In genomic region chr9:52170671-52171070, GRCm38 (mm10) we compare ENCODE assay signal across 30 mouse cellular contexts.
"Had no signal": no experiment of that assay in that cellular context is flagged by ENCODE, and none has a peak within 500 bp of the region (broad histone marks: within the 10 kb centered on the region; RNA-seq: fewer than 3 reads in every experiment).

No protein-coding gene starts in this region.

- DNase-seq: liver; liver, embryonic 13.5 days; liver, postnatal 0 days; lung, adult 18-20 months; lung, adult 2 months; lung, embryonic 14.5 days; lung, postnatal 10 days; lung, postnatal 14 days; lung, postnatal 36 days; lung, postnatal 4 days; midbrain, embryonic 14.5 days had no signal

- H3K4me2 ChIP-seq: limb, embryonic 12.5 days; limb, embryonic 13.5 days; limb, embryonic 15.5 days; liver, embryonic 11.5 days; liver, embryonic 12.5 days; liver, embryonic 13.5 days; liver, embryonic 15.5 days; lung, embryonic 14.5 days; lung, embryonic 15.5 days; midbrain, embryonic 11.5 days; midbrain, embryonic 12.5 days; midbrain, embryonic 13.5 days; midbrain, embryonic 15.5 days; neural tube, embryonic 12.5 days had no signal

- H3K36me3 ChIP-seq: limb, embryonic 10.5 days; limb, embryonic 12.5 days; limb, embryonic 13.5 days; limb, embryonic 15.5 days; liver, embryonic 12.5 days; liver, embryonic 13.5 days; liver, embryonic 15.5 days; lung, embryonic 15.5 days; midbrain, embryonic 10.5 days; midbrain, embryonic 12.5 days; midbrain, embryonic 13.5 days; midbrain, embryonic 15.5 days; neural tube, embryonic 12.5 days had no signal

- ATAC-seq: liver, embryonic 12.5 days; liver, postnatal 0 days; lung, postnatal 0 days; midbrain, embryonic 13.5 days; midbrain, embryonic 15.5 days; midbrain, embryonic 16.5 days had no signal

- H3K27ac ChIP-seq: limb, embryonic 10.5 days; limb, embryonic 12.5 days; limb, embryonic 13.5 days; limb, embryonic 15.5 days; liver, embryonic 12.5 days; liver, embryonic 13.5 days; liver, embryonic 14.5 days; liver, embryonic 15.5 days; lung, embryonic 15.5 days; macrophage; midbrain, embryonic 10.5 days; midbrain, embryonic 12.5 days; midbrain, embryonic 13.5 days; midbrain, embryonic 15.5 days; neural tube, embryonic 12.5 days had no signal

- H3K4me3 ChIP-seq: limb, embryonic 10.5 days; limb, embryonic 12.5 days; limb, embryonic 13.5 days; limb, embryonic 15.5 days; liver, embryonic 12.5 days; liver, embryonic 13.5 days; liver, embryonic 15.5 days; lung, embryonic 15.5 days; midbrain, embryonic 10.5 days; midbrain, embryonic 12.5 days; midbrain, embryonic 13.5 days; midbrain, embryonic 15.5 days; myocyte; neural tube, embryonic 12.5 days had no signal

- H3K27me3 ChIP-seq: limb, embryonic 15.5 days; midbrain, embryonic 12.5 days; midbrain, embryonic 15.5 days; neural tube, embryonic 12.5 days had no signal

- H3K9me3 ChIP-seq: limb, embryonic 10.5 days; limb, embryonic 12.5 days; limb, embryonic 13.5 days; limb, embryonic 15.5 days; liver, embryonic 12.5 days; liver, embryonic 13.5 days; liver, embryonic 15.5 days; lung, embryonic 15.5 days; midbrain, embryonic 10.5 days; midbrain, embryonic 12.5 days; midbrain, embryonic 15.5 days; neural tube, embryonic 12.5 days had no signal

- H3K9ac ChIP-seq: limb, embryonic 12.5 days; limb, embryonic 13.5 days; limb, embryonic 15.5 days; liver, embryonic 12.5 days; liver, embryonic 13.5 days; liver, embryonic 14.5 days; liver, embryonic 15.5 days; liver, postnatal 0 days; lung, embryonic 14.5 days; lung, embryonic 15.5 days; midbrain, embryonic 12.5 days; midbrain, embryonic 13.5 days; midbrain, embryonic 15.5 days; neural tube, embryonic 12.5 days had no signal
